Mouse (Mus musculus) heart, adult 2 months (tissue): ENCODE measurements around the gene Mdn1. TPM values are rescaled to one million over a fixed set of nuclear protein-coding genes. Genes with fewer than 3 reads are reported as not detected.

ENCODE experiments used
- DNase-seq, 2 experiments: peaks; one replicate each; pipeline ENCODE4 v3.0.0; 2021
- H3K27ac ChIP-seq: fragments of 200-600 bp; 2 replicates; pipeline ENCODE4 v1.8.1; 2022
- H3K27me3 ChIP-seq: fragments of 200-500 bp; 2 replicates; pipeline ENCODE4 v1.6.1; 2012; ENCODE audit warnings: mild to moderate bottlenecking, low read length, inconsistent platforms, mixed read lengths; ENCODE audit not compliant: control insufficient read depth, insufficient read depth
- H3K36me3 ChIP-seq: fragments of 200-500 bp; 2 replicates; pipeline ENCODE4 v1.6.1; 2012; ENCODE audit warnings: low read length, inconsistent platforms; ENCODE audit not compliant: control insufficient read depth, insufficient read depth
- H3K4me1 ChIP-seq: fragments of 200-500 bp; 2 replicates; pipeline ENCODE4 v1.6.1; 2011; ENCODE audit warnings: low read length; ENCODE audit not compliant: control insufficient read depth, insufficient read depth
- H3K4me3 ChIP-seq: fragments of 200-600 bp; 2 replicates; pipeline ENCODE4 v1.8.1; 2022
- H3K79me2 ChIP-seq: fragments of 200-500 bp; replicated peaks from 2 replicates; pipeline ENCODE4 v1.6.1; 2012; ENCODE audit warnings: mild to moderate bottlenecking, inconsistent platforms, low read length, moderate library complexity, mixed read lengths; ENCODE audit not compliant: control insufficient read depth, insufficient read depth
- H3K9ac ChIP-seq: fragments of 200-500 bp; 2 replicates; pipeline ENCODE4 v1.6.1; 2012; ENCODE audit warnings: low read depth, mild to moderate bottlenecking, control low read depth, inconsistent platforms, low read length, mixed read lengths
- CTCF ChIP-seq: fragments of 200-600 bp; IDR thresholded peaks from 2 replicates; pipeline ENCODE4 v1.8.1; 2022; ENCODE audit warnings: antibody characterized with exemption, mild to moderate bottlenecking, moderate library complexity
- EP300 ChIP-seq: fragments of 200-500 bp; IDR thresholded peaks from 2 replicates; pipeline ENCODE4 v1.6.1; 2011; ENCODE audit warnings: low read depth, low read length, control low read depth; ENCODE audit not compliant: insufficient read depth
- POLR2A ChIP-seq: fragments of 200-500 bp; IDR thresholded peaks from 2 replicates; pipeline ENCODE4 v1.6.1; 2011; ENCODE audit warnings: mild to moderate bottlenecking, low read depth, low read length, control low read depth; ENCODE audit not compliant: insufficient read depth
- WGBS: fragments of 180-500 bp; shearing (Covaris S2); methylation state at CpG from one replicate; pipeline ENCODE4 v1.1.7; 2018; 5-methylcytosine and 5-hydroxymethylcytosine counted together
- intact Hi-C: fragments of 180-260 bp; cut with DNase I; formaldehyde crosslinking; loops from one replicate; pipeline ENCODE4 v1.15.1; 2025
- polyA plus RNA-seq: library from polyadenylated mRNA; depleted of rRNA; stranded (reverse); fragments of >200 nt; gene quantifications from 2 replicates; pipeline ENCODE4 v1.2.3, GENCODE M21; 2012
- total RNA-seq, 2 experiments: library from RNA; stranded (reverse); gene quantifications; 2 replicates each; pipeline ENCODE4 v1.2.3; 2021

Mdn1 gene
- total and polyA plus RNA-seq, 3 experiments = 4.9 to 8.8 (median 8.7) TPM

- WGBS = 88% methylated on average over 3 of the region's 3 CpGs
- intact Hi-C loops = no loop called here
- no peak for DNase-seq
These were observed 23.9 kb downstream of the Mdn1 start for GRCm38 (mm10) chr4:32680843-32681242.

GRCm38 (mm10) chr4:32682471-32682870 lies 25.6 kb downstream of the Mdn1 start:
- TF ChIP-seq EP300 (no peak), POLR2A (no peak), CTCF (no peak)
- Histone ChIP-seq H3K4me3 (no peak overlapping the region), H3K36me3 (peaks cover 5% of the 10 kb centered on the region; the same call in 1 of the 2 replicates), H3K27ac (no peak overlapping the region), H3K79me2 (no peaks in the 10 kb centered on the region), H3K9ac (no peak overlapping the region), H3K27me3 (no peaks in the 10 kb centered on the region), H3K4me1 (no peaks in the 10 kb centered on the region)
- 59% methylated on average over 4 of the region's 4 CpGs for WGBS
- DNase-seq = no peak
- intact Hi-C loops = no loop called here

More at GRCm38 (mm10) chr4:32680843-32681242, 23.9 kb downstream of the Mdn1 start:
- Histone ChIP-seq H3K27me3 (no peaks in the 10 kb centered on the region), H3K27ac (no peak overlapping the region), H3K9ac (no peak overlapping the region), H3K4me3 (no peak overlapping the region), H3K36me3 (peaks cover 5% of the 10 kb centered on the region; the same call in 1 of the 2 replicates), H3K79me2 (no peaks in the 10 kb centered on the region), H3K4me1 (no peaks in the 10 kb centered on the region)
- TF ChIP-seq CTCF = peak; percentile 35
- TF ChIP-seq EP300 = no peak

- intact Hi-C loops = no loop called here
- Histone ChIP-seq H3K27ac (no peak overlapping the region), H3K36me3 (peaks cover 5% of the 10 kb centered on the region; the same call in 1 of the 2 replicates), H3K79me2 (no peaks in the 10 kb centered on the region), H3K4me3 (no peak overlapping the region), H3K4me1 (no peaks in the 10 kb centered on the region), H3K9ac (no peak overlapping the region), H3K27me3 (no peaks in the 10 kb centered on the region)
- WGBS = 92% methylated on average over 6 of the region's 6 CpGs
- DNase-seq = no peak
- TF ChIP-seq CTCF (no peak), EP300 (no peak), POLR2A (no peak)
These were observed 26.2 kb downstream of the Mdn1 start for GRCm38 (mm10) chr4:32683061-32683582.

- Histone ChIP-seq H3K36me3 (no peaks in the 10 kb centered on the region; the same call in 1 of the 2 replicates), H3K9ac (no peak overlapping the region), H3K27ac (no peak overlapping the region), H3K4me3 (no peak overlapping the region), H3K4me1 (no peaks in the 10 kb centered on the region), H3K27me3 (no peaks in the 10 kb centered on the region), H3K79me2 (no peaks in the 10 kb centered on the region)
- TF ChIP-seq CTCF = no peak
- TF ChIP-seq EP300 = no peak
- no peak for TF ChIP-seq POLR2A
- intact Hi-C loops = no loop called here
- no peak for DNase-seq
- 70% methylated on average over 1 of the region's 1 CpGs for WGBS
These were observed 60.8 kb downstream of the Mdn1 start for GRCm38 (mm10) chr4:32717733-32718132.

- no peak for DNase-seq
- Histone ChIP-seq H3K9ac (no peak overlapping the region), H3K79me2 (no peaks in the 10 kb centered on the region), H3K27me3 (no peaks in the 10 kb centered on the region), H3K27ac (no peak overlapping the region), H3K36me3 (no peaks in the 10 kb centered on the region), H3K4me1 (no peaks in the 10 kb centered on the region), H3K4me3 (no peak overlapping the region)
- WGBS = 85% methylated on average over 6 of the region's 6 CpGs
- intact Hi-C loops = loop anchor here (10.0 kb wide), 1 partner anchor 209 kb away; the partner anchor contains the start of gene Ankrd6
- TF ChIP-seq CTCF (peak; percentile 36), POLR2A (no peak)
These were observed 88.5 kb downstream of the Mdn1 start for GRCm38 (mm10) chr4:32745394-32745793.

- Histone ChIP-seq H3K9ac (no peak overlapping the region), H3K79me2 (no peaks in the 10 kb centered on the region), H3K4me1 (no peaks in the 10 kb centered on the region), H3K4me3 (no peak overlapping the region), H3K27ac (no peak overlapping the region), H3K27me3 (no peaks in the 10 kb centered on the region), H3K36me3 (no peaks in the 10 kb centered on the region)
- TF ChIP-seq CTCF = no peak
- no peak for TF ChIP-seq POLR2A
- no peak for TF ChIP-seq EP300
- intact Hi-C loops = loop anchor here (10.0 kb wide), 1 partner anchor 206 kb away; the partner anchor contains the start of gene Ankrd6
- no peak for DNase-seq
- 94% methylated on average over 7 of the region's 7 CpGs for WGBS
These were observed 91.5 kb downstream of the Mdn1 start for GRCm38 (mm10) chr4:32748396-32748795.
